Mouse (Mus musculus) hindbrain, embryonic 12.5 days (tissue): Measurements from ENCODE around the gene Cyp26c1. TPM values are rescaled to one million over a fixed set of nuclear protein-coding genes. Genes with fewer than 3 reads are reported as not detected.
A peak's percentile ranks its signal among the peaks of the same experiment; 100 is the strongest.

Experiments
- ATAC-seq: fragments of 200-750 bp; cut with Nextera tagmentation; 2 replicates; pipeline ENCODE4 v1.8.0; 2017; ENCODE audit warnings: moderate TSS enrichment; ENCODE audit not compliant: low FRiP score
- H3K27ac ChIP-seq: fragments of 300-500 bp; sonication (generic); 2 replicates; pipeline ENCODE4 v1.5.1; 2016; ENCODE audit warnings: mild to moderate bottlenecking
- H3K27me3 ChIP-seq: fragments of 300-500 bp; sonication (generic); 2 replicates; pipeline ENCODE4 v1.6.1; 2016; ENCODE audit warnings: mild to moderate bottlenecking
- H3K36me3 ChIP-seq: fragments of 300-500 bp; sonication (generic); 2 replicates; pipeline ENCODE4 v1.6.1; 2016; ENCODE audit warnings: mild to moderate bottlenecking
- H3K4me1 ChIP-seq: fragments of 300-500 bp; sonication (generic); 2 replicates; pipeline ENCODE4 v1.6.1; 2016
- H3K4me2 ChIP-seq: fragments of 300-500 bp; sonication (generic); replicated peaks from 2 replicates; pipeline ENCODE4 v1.6.1; 2016; ENCODE audit warnings: mild to moderate bottlenecking
- H3K4me3 ChIP-seq: fragments of 300-500 bp; sonication (generic); 2 replicates; pipeline ENCODE4 v1.5.1; 2016; ENCODE audit warnings: mild to moderate bottlenecking
- H3K9ac ChIP-seq: fragments of 300-500 bp; sonication (generic); 2 replicates; pipeline ENCODE4 v1.6.1; 2016; ENCODE audit warnings: mild to moderate bottlenecking, moderate library complexity
- H3K9me3 ChIP-seq: fragments of 300-500 bp; sonication (generic); replicated peaks from 2 replicates; pipeline ENCODE4 v1.6.1; 2016; ENCODE audit warnings: mild to moderate bottlenecking
- WGBS: fragments of 180-500 bp; shearing (Covaris S2); methylation state at CpG from one replicate; pipeline ENCODE4 v1.1.7; 2016; 5-methylcytosine and 5-hydroxymethylcytosine counted together
- polyA plus RNA-seq: library from polyadenylated mRNA; unstranded; fragments of >200 nt; fragmentation: Nextera tagmentation; extraction: Ambion mirVana; gene quantifications from 2 replicates; pipeline ENCODE4 v1.2.1, GENCODE M21; 2016

Cyp26c1 gene
- polyA plus RNA-seq, 1 experiment from 2014 or later: 1.8 TPM

DNA sequence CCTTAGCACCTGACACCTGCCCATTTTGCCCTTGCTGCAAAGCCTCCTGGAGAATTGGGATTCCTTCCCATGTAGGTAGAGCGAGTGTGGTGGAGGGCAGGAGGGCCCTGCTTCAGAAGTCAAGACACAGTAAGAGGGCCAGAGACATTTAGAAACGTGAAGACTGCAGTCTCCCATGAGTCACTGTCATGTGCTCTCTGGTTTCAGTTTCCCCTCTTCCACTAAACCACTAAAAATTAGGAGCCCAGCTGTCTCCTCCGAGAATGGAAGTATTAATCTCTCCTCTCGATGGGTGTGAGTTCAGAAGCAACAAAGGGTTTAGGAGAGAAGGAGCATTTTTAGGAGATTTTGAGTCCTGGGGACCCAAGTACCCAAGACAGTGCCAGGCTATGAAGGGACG lies 4.1 kb downstream of the Cyp26c1 start:
- no peaks in the 10 kb centered on the region for H3K9me3 ChIP-seq
- H3K4me2 ChIP-seq: no peak overlapping the region
- no peak for ATAC-seq
- no peak overlapping the region for H3K27ac ChIP-seq
- H3K27me3 ChIP-seq: peaks cover 100% of the 10 kb centered on the region
- no peak overlapping the region for H3K4me3 ChIP-seq
- 37% methylated on average over 5 of the region's 5 CpGs for WGBS
- H3K4me1 ChIP-seq: peaks cover 24% of the 10 kb centered on the region
- H3K9ac ChIP-seq: no peak overlapping the region
- H3K36me3 ChIP-seq: no peaks in the 10 kb centered on the region

DNA sequence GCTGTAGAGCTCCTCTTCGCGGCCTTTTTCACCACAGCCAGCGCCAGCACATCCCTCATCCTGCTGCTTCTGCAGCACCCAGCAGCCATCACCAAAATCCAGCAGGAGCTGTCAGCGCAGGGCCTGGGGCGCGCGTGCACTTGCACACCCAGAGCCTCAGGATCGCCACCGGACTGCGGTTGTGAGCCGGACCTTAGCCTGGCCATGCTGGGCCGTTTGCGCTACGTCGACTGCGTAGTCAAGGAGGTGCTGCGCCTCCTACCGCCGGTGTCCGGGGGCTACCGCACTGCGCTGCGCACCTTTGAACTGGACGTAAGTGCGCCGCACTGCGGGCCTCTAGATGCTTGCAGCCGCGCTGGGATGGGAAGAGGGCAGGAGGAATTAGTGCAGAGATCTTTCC lies 5.3 kb downstream of the Cyp26c1 start:
- Histone ChIP-seq H3K9ac (no peak overlapping the region), H3K4me2 (peak overlapping the region; percentile 32), H3K27ac (no peak overlapping the region), H3K9me3 (no peaks in the 10 kb centered on the region), H3K4me1 (peaks cover 20% of the 10 kb centered on the region), H3K27me3 (peaks cover 100% of the 10 kb centered on the region), H3K4me3 (peak overlapping the region; percentile 8; the same call in 1 of the 2 replicates), H3K36me3 (no peaks in the 10 kb centered on the region)
- ATAC-seq: no peak
- WGBS: 2% methylated on average over 29 of the region's 29 CpGs

DNA sequence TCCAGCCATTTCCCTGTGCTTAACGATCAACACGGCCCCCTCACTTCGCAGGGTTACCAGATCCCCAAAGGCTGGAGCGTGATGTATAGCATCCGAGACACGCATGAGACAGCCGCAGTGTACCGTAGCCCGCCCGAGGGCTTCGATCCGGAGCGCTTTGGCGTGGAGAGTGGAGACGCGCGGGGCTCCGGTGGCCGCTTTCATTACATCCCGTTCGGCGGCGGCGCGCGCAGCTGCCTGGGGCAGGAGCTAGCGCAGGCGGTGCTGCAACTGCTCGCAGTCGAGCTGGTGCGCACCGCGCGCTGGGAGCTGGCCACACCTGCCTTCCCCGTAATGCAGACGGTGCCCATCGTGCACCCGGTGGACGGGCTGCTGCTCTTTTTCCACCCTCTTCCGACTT lies 7.5 kb downstream of the Cyp26c1 start:
- peak; percentile 78 for ATAC-seq
- 2% methylated on average over 40 of the region's 40 CpGs for WGBS
- no peak overlapping the region for H3K27ac ChIP-seq

DNA sequence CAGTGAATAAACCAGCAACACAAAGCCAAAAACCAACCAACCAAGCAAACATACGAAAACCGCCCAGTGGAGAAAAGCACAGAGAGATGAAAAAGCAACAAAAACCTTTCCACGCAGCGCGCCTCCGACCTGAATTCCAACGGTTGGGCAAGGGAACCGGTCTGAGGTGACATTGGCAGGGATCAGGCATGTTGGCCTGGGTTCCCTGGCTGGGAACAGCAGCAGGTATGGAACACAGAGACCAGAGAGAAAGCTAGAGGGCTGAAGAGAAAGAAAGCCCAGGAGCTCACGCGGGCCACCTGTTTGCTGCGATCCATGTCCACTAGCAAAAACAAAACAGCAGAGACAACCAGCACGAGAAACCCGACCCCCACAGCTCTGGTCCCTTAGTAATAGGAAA lies 9.8 kb downstream of the Cyp26c1 start:
- 20% methylated on average over 13 of the region's 13 CpGs for WGBS
- peaks cover 42% of the 10 kb centered on the region for H3K4me1 ChIP-seq
- H3K27me3 ChIP-seq: peaks cover 100% of the 10 kb centered on the region
- no peaks in the 10 kb centered on the region for H3K36me3 ChIP-seq
- H3K9me3 ChIP-seq: no peaks in the 10 kb centered on the region
- no peak overlapping the region for H3K9ac ChIP-seq
- H3K27ac ChIP-seq: no peak overlapping the region
- H3K4me2 ChIP-seq: no peak overlapping the region
- no peak overlapping the region for H3K4me3 ChIP-seq
- no peak for ATAC-seq

More for the DNA sequence above, 7.5 kb downstream of the Cyp26c1 start:
- Histone ChIP-seq H3K4me1 (peaks cover 29% of the 10 kb centered on the region), H3K4me2 (peak overlapping the region; percentile 57), H3K9me3 (no peaks in the 10 kb centered on the region), H3K4me3 (peak overlapping the region; percentile 34), H3K9ac (0 out of 2 replicates have a peak overlapping the region, but pooled peaks have one; percentile 10), H3K36me3 (no peaks in the 10 kb centered on the region), H3K27me3 (peaks cover 100% of the 10 kb centered on the region)

DNA sequence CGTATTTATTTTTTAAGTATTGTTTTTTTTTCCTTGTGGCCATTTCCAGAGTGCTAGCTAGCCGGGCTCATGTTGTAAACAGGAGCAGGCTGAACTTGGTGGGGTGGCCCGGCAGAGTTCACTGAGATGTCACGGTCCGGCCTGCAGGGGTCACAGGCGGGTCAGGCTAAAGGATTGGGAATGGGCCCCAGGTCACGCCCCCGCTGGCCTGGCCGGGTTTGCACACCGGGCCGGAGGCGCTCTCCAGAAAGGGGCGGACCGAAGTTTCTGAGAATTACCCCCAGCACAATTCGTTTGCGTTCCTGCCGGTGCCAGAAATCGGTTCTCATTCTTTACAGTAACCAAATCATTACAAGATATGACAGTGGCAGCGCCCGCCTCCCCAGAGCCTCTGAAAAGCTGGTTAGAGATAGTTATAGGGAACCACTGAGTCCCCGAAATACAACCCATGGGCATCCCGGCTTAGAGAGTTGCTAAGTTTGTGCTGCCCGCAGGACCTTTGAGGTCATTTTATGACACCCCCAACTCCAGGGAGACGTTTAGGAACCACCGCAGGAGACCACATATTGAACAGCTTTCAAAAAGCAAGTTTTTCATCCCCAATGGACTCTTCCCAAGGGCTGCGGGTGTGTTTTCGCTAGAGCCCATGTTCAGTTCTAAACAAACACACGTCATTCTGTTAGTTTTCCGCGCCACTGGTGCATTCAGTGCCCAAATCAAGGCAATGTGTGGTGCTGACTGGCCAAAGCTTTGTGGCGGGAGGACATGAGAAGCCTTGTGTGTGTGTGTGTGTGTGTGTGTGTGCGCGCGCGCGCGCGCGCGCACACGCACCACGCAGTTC lies 10.6 kb downstream of the Cyp26c1 start:
- H3K4me1 ChIP-seq: peaks cover 37% of the 10 kb centered on the region
- peak overlapping the region; percentile 28 for H3K4me3 ChIP-seq
- no peaks in the 10 kb centered on the region for H3K36me3 ChIP-seq
- 1% methylated on average over 42 of the region's 42 CpGs for WGBS
- H3K4me2 ChIP-seq: peak overlapping the region; percentile 50
- no peak overlapping the region for H3K27ac ChIP-seq
- no peak for ATAC-seq
- H3K9ac ChIP-seq: no peak overlapping the region
- no peaks in the 10 kb centered on the region for H3K9me3 ChIP-seq
- peaks cover 100% of the 10 kb centered on the region for H3K27me3 ChIP-seq

DNA sequence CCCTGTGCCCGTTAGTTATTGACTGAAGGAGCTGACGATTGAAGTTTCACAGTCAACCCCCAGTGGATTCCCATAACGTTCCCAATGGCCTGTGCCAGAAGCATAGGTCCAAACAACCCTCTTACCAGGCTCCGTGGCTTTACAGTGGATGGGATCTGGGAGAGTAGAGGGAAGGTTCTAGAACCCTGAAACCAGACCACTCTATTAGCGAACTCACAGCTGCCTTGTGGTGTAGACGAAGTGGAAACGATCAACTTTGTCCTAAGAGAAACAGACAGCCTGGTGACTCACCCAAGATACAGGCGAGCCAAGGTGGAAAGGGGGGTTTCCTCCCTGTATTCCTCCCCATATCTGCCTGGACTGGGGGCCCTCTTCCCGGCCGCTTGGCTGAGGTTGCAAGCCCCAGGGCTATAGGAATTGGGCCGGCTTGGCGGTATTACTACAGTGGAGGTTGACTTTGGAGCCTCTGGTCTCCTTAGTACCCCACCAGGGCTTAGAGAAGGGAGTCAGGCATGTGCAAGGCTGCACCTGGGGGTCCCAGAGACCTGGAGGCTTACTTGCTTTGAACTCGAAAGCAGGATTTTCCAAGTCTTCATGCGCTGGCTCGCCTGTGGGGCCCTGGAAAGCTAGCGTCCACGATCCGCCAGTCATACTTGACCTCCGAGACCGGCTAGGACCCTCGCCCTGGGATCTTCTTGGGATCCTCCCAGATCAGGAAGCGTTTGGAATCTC lies 11.4 kb downstream of the Cyp26c1 start:
- Histone ChIP-seq H3K9me3 (no peaks in the 10 kb centered on the region), H3K4me1 (peaks cover 37% of the 10 kb centered on the region), H3K9ac (no peak overlapping the region), H3K36me3 (no peaks in the 10 kb centered on the region), H3K27ac (no peak overlapping the region), H3K4me2 (peak overlapping the region; percentile 50), H3K27me3 (peaks cover 98% of the 10 kb centered on the region), H3K4me3 (peak overlapping the region; percentile 28)
- 2% methylated on average over 22 of the region's 22 CpGs for WGBS
- no peak for ATAC-seq

DNA sequence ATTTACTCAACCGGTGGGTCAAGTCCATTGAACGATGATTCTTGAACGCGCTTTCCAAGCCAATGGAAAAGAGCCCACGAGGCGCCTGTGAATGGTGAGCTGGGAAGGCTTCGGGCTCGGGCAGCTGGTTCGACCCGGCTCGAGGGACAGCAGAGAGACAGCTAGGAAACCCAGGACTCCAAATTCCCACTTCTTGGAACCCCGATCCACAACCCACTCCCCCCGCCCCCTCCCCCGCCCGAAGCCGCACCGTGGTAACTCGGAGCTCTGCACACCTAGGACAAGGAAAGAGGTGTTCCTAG lies 11.9 kb downstream of the Cyp26c1 start:
- peak overlapping the region; percentile 28 for H3K4me3 ChIP-seq
- H3K9me3 ChIP-seq: no peaks in the 10 kb centered on the region
- H3K4me2 ChIP-seq: peak overlapping the region; percentile 50
- H3K27ac ChIP-seq: no peak overlapping the region
- H3K4me1 ChIP-seq: peaks cover 37% of the 10 kb centered on the region
- no peaks in the 10 kb centered on the region for H3K36me3 ChIP-seq
- 0% methylated on average over 18 of the region's 18 CpGs for WGBS
- no peak for ATAC-seq
- no peak overlapping the region; the same call in 1 of the 2 replicates for H3K9ac ChIP-seq
- H3K27me3 ChIP-seq: peaks cover 98% of the 10 kb centered on the region

DNA sequence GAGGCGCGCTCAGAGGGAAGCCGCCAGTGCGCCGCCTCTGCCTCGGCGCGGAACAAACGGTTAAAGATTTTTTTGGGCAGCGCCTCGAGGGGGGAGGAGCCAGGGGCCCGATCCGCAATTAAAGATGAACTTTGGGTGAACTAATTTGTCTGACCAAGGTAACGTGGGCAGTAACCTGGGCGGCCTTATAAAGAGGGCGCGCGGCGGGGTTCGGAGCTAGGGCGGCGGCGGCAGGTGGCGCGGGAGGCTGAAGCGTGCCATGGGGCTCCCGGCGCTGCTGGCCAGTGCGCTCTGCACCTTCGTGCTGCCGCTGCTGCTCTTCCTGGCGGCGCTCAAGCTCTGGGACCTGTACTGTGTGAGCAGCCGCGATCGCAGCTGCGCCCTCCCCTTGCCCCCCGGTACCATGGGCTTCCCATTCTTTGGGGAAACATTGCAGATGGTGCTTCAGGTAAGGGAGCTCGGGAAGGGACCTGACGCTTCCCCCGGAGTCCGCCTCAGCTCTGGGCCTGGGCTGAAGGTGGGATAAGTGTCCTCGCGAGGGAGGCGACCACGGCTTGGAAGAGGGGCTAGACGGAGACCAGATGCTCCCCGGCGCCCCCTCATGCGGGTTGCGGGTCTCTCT lies 12.4 kb downstream of the Cyp26c1 start, which contains the start of gene Cyp26a1:
Gene Cyp26a1, plus strand, starts transcription at position 148 of the 622 bp plus-strand sequence.
- H3K4me1 ChIP-seq: peaks cover 33% of the 10 kb centered on the region
- no peaks in the 10 kb centered on the region for H3K36me3 ChIP-seq
- no peaks in the 10 kb centered on the region for H3K9me3 ChIP-seq
- peaks cover 98% of the 10 kb centered on the region for H3K27me3 ChIP-seq
- peak; percentile 29; the same call in 1 of the 2 replicates for ATAC-seq
- under 1% methylated on average over 51 of the region's 51 CpGs for WGBS
- H3K4me3 ChIP-seq: peak within 1 kb of the TSS; percentile 28
- peak within 1 kb of the TSS; percentile 35; the same call in 1 of the 2 replicates for H3K9ac ChIP-seq
- peak within 1 kb of the TSS; percentile 50 for H3K4me2 ChIP-seq
- H3K27ac ChIP-seq: no peak within 1 kb of the TSS

DNA sequence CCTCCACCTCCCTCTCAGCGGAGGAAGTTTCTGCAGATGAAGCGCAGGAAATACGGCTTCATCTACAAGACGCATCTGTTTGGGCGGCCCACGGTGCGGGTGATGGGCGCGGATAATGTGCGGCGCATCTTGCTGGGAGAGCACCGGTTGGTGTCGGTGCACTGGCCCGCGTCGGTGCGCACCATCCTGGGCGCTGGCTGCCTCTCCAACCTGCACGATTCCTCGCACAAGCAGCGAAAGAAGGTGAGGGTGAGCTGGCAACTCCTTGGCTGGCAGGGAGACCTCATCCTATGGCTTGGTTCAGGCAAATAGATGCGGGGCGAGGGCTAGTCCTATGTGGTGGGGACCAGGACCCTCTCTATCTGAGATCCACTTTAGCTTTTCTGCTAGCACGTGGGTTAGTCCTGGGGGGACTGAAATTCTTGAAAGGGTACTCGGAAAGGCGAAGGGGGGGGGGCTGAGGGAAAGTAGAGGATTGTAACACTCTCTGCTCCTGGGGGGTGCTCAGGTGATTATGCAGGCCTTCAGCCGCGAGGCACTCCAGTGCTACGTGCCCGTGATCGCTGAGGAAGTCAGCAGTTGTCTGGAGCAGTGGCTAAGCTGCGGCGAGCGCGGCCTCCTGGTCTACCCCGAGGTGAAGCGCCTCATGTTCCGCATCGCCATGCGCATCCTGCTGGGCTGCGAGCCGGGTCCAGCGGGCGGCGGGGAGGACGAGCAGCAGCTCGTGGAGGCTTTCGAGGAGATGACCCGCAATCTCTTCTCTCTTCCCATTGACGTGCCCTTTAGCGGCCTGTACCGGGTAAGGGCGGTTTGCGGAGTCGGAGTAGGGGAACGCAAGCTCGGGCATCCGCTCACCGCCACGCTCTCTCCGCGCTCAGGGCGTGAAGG lies 13.1 kb downstream of the Cyp26c1 start:
- ATAC-seq: peak; percentile 44; the same call in 1 of the 2 replicates
- no peak overlapping the region for H3K27ac ChIP-seq

DNA sequence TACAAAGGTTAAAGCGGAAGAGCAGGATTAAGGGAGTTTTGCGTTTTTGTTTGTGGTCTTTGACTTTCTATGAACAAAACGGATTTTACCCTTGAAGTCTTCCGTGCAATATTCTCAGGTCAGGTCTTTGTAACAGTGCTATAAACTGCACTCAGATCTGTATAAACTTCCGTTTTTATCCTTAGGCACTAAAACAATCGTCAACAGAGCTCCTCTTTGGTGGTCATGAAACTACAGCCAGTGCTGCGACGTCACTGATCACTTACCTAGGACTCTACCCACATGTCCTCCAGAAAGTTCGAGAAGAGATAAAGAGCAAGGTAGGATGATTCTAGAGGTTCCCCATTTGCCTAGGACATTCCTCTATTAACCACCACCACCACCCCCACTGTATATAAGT lies 14.3 kb downstream of the Cyp26c1 start:
- peaks cover 91% of the 10 kb centered on the region for H3K27me3 ChIP-seq
- H3K9me3 ChIP-seq: no peaks in the 10 kb centered on the region
- H3K27ac ChIP-seq: no peak overlapping the region
- ATAC-seq: no peak
- H3K4me2 ChIP-seq: no peak overlapping the region; the same call in 1 of the 2 replicates
- H3K9ac ChIP-seq: no peak overlapping the region
- WGBS: 14% methylated on average over 9 of the region's 9 CpGs
- no peak overlapping the region for H3K4me3 ChIP-seq
- H3K36me3 ChIP-seq: no peaks in the 10 kb centered on the region
- H3K4me1 ChIP-seq: peaks cover 30% of the 10 kb centered on the region

More for the DNA sequence above, 13.1 kb downstream of the Cyp26c1 start:
- H3K4me3 ChIP-seq: peak overlapping the region; percentile 28
- H3K27me3 ChIP-seq: peaks cover 98% of the 10 kb centered on the region
- WGBS: under 1% methylated on average over 63 of the region's 63 CpGs
- H3K9me3 ChIP-seq: no peaks in the 10 kb centered on the region
- H3K36me3 ChIP-seq: no peaks in the 10 kb centered on the region
- H3K9ac ChIP-seq: peak overlapping the region; percentile 35; the same call in 1 of the 2 replicates
- H3K4me1 ChIP-seq: peaks cover 30% of the 10 kb centered on the region
- peak overlapping the region; percentile 50 for H3K4me2 ChIP-seq

DNA sequence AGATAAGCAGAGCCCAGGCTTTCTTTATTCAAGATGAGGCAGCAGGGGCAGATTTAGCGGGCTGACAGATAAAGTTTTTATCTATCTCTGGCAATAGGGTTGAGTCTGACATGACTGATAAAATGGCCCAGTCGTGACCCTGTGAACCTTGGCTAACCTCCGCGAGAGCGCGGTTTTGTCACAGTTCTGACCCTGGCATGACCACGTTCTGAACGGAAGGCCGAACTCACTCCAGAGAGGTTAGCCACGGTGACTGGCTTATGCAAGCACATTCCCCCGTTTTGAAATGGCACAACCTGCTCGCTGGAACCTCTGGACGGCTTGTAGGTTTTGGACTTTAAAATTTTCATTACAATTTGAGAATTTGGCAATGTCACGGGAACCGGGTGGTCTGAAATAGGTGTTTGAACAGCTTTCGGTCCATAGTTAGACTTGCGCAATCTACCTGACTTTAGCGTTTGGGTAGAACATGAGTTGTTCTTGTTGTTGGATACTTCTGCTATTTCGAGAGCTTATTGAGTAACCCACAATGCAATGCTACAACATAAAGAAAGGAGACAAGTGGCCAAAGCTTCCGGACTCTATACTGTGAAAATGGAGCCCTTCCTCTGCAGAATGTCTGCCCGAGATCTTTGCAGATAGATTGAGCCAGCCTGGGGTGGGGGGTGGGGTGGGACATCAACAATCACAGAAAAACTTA lies 17.1 kb downstream of the Cyp26c1 start:
- Histone ChIP-seq H3K4me1 (peaks cover 17% of the 10 kb centered on the region), H3K9ac (no peak overlapping the region), H3K4me2 (no peak overlapping the region), H3K4me3 (no peak overlapping the region), H3K27me3 (peaks cover 66% of the 10 kb centered on the region), H3K9me3 (no peaks in the 10 kb centered on the region), H3K36me3 (no peaks in the 10 kb centered on the region), H3K27ac (no peak overlapping the region)
- ATAC-seq: no peak
- WGBS: 63% methylated on average over 21 of the region's 21 CpGs
